Mouse (Mus musculus) ES-E14 (cell line): ENCODE data around the gene Gm13696.

Experiments
- HCFC1 ChIP-seq: IDR thresholded peaks from 2 replicates; pipeline ENCODE4 v1.6.1; 2012; ENCODE audit warnings: low read length, inconsistent platforms, borderline replicate concordance; ENCODE audit not compliant: insufficient read depth
- MAFK ChIP-seq: IDR thresholded peaks from 2 replicates; pipeline ENCODE4 v1.6.1; 2014; ENCODE audit warnings: mild to moderate bottlenecking, low read depth, low read length, inconsistent platforms; ENCODE audit not compliant: insufficient read depth
- ZC3H11A ChIP-seq: IDR thresholded peaks from 2 replicates; pipeline ENCODE4 v1.6.1; 2012; ENCODE audit warnings: low read depth, mild to moderate bottlenecking, inconsistent platforms, low read length, borderline replicate concordance
- ZNF384 ChIP-seq: IDR thresholded peaks from 2 replicates; pipeline ENCODE4 v1.6.1; 2012; ENCODE audit warnings: low read depth, low read length, inconsistent platforms

- TF ChIP-seq ZNF384 (no peak), ZC3H11A (no peak), MAFK (no peak), HCFC1 (no peak)
Measured at GRCm38 (mm10) chr2:84021930-84022329, 49.0 kb downstream of the Gm13696 start.
